Mouse (Mus musculus): Measurements from ENCODE around the gene Gm3373. TPM values are rescaled to one million over a fixed set of nuclear protein-coding genes. Genes with fewer than 3 reads are reported as not detected.
"Not testable (repeated sequence)": the region's sequence is repeated elsewhere in the genome, so short reads cannot be mapped to it uniquely, and the experiment has no call there.

The Gm3373 gene
- not detected in 2 replicates for total RNA-seq (2015)
- not detected in 2 replicates for total RNA-seq (2017)

DNA sequence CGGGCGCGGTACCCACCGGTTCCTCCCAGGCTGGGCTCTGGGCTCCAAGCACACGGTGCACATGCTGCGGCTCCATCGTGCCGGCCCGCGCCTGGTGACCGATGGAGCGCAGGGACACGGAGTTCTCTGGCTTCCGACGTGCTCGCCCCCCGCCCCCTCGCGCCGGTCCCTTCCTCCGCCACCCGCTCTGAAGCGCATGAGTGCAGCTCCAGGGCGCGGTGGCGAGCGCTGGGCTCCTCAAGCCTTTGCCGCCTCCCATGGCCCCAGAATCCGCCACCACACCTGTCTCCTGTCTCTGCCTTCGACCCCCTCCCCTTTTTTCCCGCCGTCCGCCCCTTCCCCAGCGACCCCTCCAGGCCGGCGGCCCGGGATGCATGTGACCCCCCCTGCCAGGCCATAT is at the start of gene Gm3373:
Gm3373 (minus strand) TSS at position 101 of the 400 bp plus-strand sequence.
- ATAC-seq (replicated peaks; ENCODE audit: poor library complexity), result not testable (repeated sequence)

DNA sequence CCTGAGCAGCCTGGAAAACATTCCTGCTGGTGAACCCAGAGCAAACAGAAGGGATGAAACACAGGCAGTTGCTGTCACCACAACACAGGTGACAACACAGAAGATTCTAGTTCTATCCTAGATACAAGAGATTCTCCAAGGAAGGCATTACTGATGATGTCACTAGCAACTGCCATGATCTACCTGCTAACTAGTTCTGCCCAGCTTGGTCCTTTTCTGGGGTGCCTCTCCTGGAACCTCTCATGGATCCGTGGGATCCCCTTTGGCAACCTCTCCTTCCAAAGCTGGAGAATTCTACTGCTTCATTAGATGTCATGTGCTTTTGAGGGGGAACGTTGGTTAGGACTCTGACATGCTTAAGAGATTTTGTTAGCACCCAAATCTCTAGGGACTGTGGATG is 54.0 kb downstream of the Gm3373 start, which contains the start of gene Gm9603:
Gm9603 (minus strand) TSS at position 101 of the 400 bp plus-strand sequence.
- not testable (repeated sequence) for ATAC-seq (replicated peaks; ENCODE audit: poor library complexity)

Other genes starting within 250 kb of the Gm3373 start
- 0.69 TPM in 1 of 2 replicates, not detected in the other for gene Gm3488, start 239.9 kb downstream of the Gm3373 start, total RNA-seq (2015)
- gene Gm3488, start 239.9 kb downstream of the Gm3373 start, total RNA-seq (2017), result not detected in 2 replicates
- gene Gm3532, start 203.1 kb downstream of the Gm3373 start, total RNA-seq (2015), result not detected in 2 replicates
- gene Gm3532, start 203.1 kb downstream of the Gm3373 start, total RNA-seq (2017), result not detected in 2 replicates
- not detected in 2 replicates for gene Gm8265, start 108.5 kb downstream of the Gm3373 start, total RNA-seq (2015)
- not detected in 2 replicates for gene Gm8265, start 108.5 kb downstream of the Gm3373 start, total RNA-seq (2017)
- not detected in 2 replicates for gene Gm9603, start 54.1 kb downstream of the Gm3373 start, total RNA-seq (2015)
- not detected in 2 replicates for gene Gm9603, start 54.1 kb downstream of the Gm3373 start, total RNA-seq (2017)
- gene Gm3383, start 66.4 kb upstream of the Gm3373 start, total RNA-seq (2015), result 0.76 and 1.4 TPM in 2 replicates
- gene Gm3383, start 66.4 kb upstream of the Gm3373 start, total RNA-seq (2017), result 0.91 and 1.00 TPM in 2 replicates
- not detected in 2 replicates for gene Gm3424, start 88.8 kb upstream of the Gm3373 start, total RNA-seq (2015)
- gene Gm3424, start 88.8 kb upstream of the Gm3373 start, total RNA-seq (2017), result not detected in 2 replicates
- not detected in 2 replicates for gene Gm8237, start 138.8 kb upstream of the Gm3373 start, total RNA-seq (2015)
- not detected in 2 replicates for gene Gm8237, start 138.8 kb upstream of the Gm3373 start, total RNA-seq (2017)
- gene Gm3248, start 220.2 kb upstream of the Gm3373 start, total RNA-seq (2015), result not detected in 2 replicates
- not detected in 2 replicates for gene Gm3248, start 220.2 kb upstream of the Gm3373 start, total RNA-seq (2017)
- gene Gm3453, start 237.6 kb upstream of the Gm3373 start, total RNA-seq (2015), result not detected in 2 replicates
- gene Gm3453, start 237.6 kb upstream of the Gm3373 start, total RNA-seq (2017), result not detected in 2 replicates

Data from megakaryocyte progenitor cell, adult 5-6 weeks (primary cell).